Mouse (Mus musculus) gastrocnemius, postnatal 4 days (tissue): ENCODE data around the gene Elk3. TPM values are rescaled to one million over a fixed set of nuclear protein-coding genes. Genes with fewer than 3 reads are reported as not detected.

ENCODE experiments used
- DNase-seq, 2 experiments: peaks; one replicate each; pipeline ENCODE4 v3.0.0; 2021 to 2022; ENCODE audit warnings: low spot score in 2 of 2, mixed read lengths in 2 of 2
- total RNA-seq, 2 experiments: library from RNA; stranded (reverse); gene quantifications; 2 replicates each; pipeline ENCODE4 v1.2.3; 2021

The Elk3 gene
- total RNA-seq, 2 experiments from 2014 or later = 63.4 to 64.4 TPM

DNA sequence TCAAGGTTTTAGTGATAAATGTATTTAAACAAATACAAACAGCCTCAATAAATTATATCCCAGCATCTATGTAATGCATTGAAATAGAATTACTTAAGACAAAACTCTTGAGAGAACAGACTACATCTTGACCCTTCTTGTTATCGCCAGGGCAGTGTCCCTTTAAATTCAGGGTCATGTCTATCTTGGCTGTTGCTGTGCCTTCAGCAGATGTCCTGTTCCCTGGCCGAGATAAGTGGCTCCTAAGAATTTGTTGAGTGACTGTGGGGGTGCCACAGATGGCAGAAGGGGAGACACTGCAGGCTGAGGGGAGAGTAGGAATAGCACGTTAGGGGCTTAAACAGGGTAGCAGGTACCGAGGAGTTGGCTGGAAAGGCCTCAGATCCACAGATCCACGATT lies 22.3 kb upstream of the Elk3 start:
- DNase-seq = no peak

DNA sequence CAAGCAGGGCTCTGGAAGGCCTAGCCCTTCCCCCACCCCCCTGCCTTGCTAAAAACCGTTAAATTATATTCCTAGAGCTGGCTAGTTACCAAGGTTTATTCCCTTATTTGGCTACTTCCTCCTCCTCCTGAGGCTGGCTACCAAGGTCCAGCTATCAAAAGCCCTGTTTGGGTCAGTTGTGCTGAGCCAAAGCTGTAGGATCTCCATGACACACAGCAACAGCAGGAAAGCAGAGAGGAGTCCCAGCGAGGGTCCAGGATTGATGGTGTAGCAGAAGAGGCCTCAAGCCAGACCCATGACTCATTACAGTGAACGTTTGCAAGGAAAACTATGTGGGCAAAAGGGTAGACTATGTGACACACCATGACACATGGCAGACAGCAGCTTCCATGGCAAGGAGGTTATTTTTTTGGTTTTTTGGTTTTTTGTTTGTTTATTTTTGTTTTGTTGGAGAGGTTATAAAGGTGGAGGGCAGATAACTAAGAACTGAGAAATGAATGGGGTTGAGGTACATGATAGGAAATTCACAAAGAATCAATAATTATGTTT lies 21.4 kb upstream of the Elk3 start:
- DNase-seq = no peak

DNA sequence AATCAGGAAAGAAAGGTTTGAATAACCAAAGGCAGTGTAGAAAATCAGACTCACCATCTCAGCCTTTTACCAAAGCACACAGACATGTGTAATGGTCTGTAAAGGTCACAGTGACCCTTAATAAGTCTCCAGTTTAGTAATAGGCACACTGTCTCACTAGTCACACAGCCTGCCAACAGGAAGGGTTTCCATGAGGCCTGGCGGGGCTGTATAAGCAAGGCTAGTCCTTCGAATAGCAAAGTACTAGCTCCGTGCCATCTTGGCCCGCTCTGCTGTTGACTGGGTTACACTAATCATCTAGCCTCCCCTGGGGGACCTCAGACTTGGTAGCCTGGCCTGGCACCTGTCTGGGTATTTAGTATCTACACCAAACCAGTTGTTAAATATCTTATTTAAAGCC lies 20.6 kb upstream of the Elk3 start:
- DNase-seq = no peak

GRCm38 (mm10) chr10:93328321-93328720 lies 17.4 kb upstream of the Elk3 start:
- DNase-seq = no peak

- DNase-seq = no peak
These were observed 16.3 kb upstream of the Elk3 start for GRCm38 (mm10) chr10:93327187-93327586.

DNA sequence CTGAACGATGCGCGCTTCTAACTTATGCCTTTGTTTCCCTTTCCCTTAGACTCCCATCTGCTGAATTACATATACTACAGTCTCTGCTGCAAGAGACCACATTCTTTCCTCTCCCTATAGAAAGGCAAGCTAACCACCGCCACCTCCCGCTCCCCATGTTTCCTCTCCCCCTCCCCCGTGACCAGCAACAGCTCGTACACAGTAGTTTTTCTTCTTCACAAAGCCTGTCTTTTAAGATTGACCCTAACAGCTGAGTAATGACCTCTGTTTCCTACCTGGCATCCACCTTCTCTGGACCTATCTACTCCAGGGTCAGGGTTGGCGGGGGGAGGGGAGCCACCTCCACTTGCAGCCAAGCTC lies 15.8 kb upstream of the Elk3 start:
- DNase-seq = no peak

DNA sequence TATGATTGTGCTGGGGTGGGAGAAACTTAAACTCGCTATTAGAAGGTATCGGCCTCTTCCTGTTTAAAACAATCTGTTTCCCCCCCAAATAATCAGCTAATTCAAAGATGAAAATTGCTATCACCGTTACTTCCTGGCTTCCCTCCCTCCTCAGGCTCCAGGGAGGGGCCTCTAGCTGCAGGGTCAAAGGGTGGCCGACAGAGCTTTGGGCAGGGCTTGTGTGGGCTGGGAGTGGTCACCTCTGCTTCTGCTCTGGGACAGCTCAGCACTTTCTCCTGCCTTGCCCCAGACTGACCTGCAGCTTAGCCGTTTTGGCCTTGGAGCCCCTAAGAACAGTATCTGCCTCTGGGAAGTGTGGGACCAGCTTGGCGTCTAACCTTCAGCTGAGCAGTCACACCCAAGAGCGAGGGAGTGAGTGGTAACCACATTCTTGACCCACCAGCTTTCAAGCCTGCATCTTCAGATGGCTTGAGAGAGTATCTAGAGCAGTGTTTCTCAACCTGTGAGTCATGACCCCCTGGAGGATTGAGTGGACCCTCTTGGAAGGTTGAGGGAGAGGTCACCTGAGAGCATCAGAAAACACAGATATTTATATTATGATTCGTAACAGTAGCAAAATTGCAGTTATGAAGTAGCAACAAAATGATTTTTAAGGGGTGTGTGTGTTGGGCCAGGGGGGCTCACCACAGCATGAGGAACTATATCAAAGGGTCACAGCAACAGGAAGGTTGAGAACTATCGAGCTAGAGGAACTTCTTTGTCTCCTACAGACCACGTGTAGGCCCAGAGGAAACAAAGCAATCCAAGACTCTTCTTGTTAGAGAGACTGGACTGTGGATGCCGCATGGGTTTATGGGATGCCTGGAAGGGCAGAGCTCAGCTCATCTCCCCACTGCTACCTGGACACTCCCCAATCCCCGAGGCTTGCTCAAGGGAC lies 15.1 kb upstream of the Elk3 start:
- DNase-seq = peak in 1 of 2 experiments; percentile 16

GRCm38 (mm10) chr10:93325369-93325768 lies 14.4 kb upstream of the Elk3 start:
- DNase-seq = no peak

- DNase-seq = no peak
These were observed 13.5 kb upstream of the Elk3 start for GRCm38 (mm10) chr10:93324438-93324837.

DNA sequence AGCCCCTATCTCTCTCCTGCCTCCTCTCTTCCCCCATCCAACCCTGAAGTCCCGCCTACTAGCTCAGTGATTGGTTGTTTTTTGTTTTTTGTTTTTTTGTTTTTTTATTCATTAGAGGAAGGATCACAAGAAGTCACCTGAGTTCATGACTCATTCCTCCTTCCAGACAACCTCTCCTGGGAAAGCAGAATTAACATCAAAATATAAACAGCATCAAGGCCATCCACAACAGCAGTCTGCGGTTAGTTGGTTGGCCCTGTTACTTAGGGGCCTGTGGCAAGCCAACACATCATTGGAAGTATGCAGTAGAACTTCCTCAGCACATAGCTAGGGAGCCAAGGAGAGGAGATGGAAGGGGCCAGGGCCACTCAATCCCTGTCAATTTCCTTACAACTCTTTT lies 12.7 kb upstream of the Elk3 start:
- DNase-seq = no peak

DNA sequence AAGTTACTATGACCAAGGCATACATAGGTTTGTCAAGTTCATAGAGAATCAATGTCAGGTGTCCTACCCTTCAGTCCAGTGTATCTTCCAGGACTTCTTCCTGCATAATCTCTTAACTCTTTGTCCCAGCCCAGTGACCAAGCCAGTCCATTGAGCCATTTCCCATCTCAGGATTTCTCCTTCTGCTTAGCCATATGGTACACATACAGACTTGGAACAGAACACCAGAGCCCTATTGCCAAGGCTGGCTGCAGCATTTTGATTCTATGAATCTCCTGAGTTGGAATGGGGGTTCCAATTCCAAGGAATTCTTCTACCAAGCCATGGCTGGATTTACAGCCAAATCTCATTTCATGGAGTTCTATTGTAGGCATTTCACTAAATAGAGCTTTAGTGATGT lies 10.8 kb upstream of the Elk3 start:
- no peak for DNase-seq

- no peak for DNase-seq
These were observed 9.2 kb upstream of the Elk3 start for GRCm38 (mm10) chr10:93320148-93320547.

GRCm38 (mm10) chr10:93319526-93320063 lies 8.7 kb upstream of the Elk3 start:
- DNase-seq = no peak

- no peak for DNase-seq
These were observed 6.0 kb upstream of the Elk3 start for GRCm38 (mm10) chr10:93316909-93317308.

GRCm38 (mm10) chr10:93311576-93311975 lies 641 bp upstream of the Elk3 start:
- DNase-seq = no peak

DNA sequence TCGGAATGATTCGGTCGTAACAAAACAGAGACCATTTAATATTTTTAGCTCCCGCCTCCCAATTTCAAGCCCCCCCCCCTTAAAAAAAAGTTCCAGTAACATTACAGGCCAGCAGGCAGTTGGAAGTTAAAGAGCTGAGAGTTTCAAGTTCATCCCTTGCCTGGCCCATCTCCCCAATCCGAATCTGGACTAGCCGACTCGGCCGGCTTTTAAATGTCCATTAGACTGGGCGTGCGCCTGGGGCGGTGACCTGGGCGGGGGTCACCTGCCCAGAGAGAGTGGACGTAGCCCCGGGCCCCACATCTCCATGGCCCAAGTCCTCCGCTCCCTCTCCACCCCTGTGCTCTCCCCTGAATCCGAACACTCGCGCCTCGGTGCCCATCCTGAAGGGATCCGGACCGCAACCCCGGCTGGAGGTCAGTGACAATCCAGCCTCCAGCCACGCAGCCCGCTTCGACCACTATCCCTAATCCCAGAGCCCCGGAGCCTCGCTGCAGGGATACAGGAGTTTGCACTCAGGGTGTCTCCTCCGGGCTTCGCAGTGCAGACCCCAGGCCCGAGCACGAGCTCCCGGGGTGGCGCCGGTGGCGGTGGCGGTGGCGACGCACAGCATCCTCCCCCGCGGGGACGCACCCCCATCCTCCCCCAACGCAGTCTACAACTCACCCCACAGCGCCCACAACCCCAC lies 857 bp downstream of the Elk3 start:
- DNase-seq = peak; percentile 34 to 50

DNA sequence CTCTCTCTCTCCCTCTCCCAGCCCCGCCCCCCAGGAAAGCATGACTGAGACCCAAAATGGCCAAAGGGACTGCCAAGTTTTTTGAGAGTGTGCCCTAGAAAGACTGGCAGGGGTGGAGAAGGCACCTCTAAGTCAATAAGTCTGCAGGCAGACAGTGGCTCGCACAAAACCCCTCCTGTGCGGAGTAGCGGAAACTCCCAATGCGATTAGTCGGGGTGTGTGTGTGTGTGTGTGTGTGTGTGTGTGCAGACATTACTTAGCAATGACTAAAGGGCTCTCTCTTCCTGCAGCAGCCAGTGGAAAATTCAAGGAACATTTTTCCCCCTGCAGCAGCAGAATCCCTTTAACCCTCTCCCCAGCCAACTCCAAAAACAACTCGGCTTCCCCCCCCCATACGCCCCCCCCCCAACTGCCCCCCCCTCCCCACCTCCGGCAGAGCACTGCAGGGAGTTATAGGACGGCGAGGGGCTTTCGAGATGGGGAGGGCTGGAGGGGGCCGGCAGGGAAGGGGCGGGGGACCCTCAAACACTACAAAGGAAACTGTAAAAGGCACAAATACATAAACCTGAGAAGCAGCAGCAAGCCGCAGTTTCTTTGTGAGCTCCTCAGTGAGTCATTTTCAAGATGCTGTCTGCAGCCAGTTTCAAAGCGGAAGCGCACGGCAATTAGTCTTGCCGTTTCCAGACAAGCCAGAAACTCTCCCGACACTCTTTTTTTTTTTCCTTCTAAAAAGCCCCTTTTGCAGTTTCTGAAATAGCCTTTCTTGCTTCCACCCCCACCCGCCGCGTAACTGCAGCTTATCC lies 1.6 kb downstream of the Elk3 start:
- DNase-seq = peak in 1 of 2 experiments; percentile 51

- DNase-seq = no peak
These were observed 4.6 kb downstream of the Elk3 start for GRCm38 (mm10) chr10:93306367-93306766.

- DNase-seq = no peak
These were observed 5.0 kb downstream of the Elk3 start for GRCm38 (mm10) chr10:93305946-93306345.

DNA sequence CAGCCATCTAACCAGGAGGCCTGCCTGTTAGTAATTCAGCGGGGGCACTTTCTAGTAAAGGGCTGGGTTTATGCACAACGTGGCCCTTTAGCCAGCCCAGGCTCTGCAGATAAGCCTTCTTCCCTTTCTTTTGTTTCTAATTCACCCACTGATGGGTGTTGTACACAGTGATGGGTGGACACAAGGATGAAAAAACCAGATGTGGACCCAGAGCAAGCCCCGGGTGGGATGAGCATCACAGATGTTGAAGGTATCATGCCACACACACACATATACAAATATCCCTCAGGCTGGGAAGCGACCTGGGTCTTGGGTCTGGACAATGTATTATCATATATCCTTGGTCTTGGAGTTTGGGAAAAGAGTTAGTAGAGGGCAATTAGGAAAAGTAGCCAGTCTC lies 7.7 kb downstream of the Elk3 start:
- no peak for DNase-seq

DNA sequence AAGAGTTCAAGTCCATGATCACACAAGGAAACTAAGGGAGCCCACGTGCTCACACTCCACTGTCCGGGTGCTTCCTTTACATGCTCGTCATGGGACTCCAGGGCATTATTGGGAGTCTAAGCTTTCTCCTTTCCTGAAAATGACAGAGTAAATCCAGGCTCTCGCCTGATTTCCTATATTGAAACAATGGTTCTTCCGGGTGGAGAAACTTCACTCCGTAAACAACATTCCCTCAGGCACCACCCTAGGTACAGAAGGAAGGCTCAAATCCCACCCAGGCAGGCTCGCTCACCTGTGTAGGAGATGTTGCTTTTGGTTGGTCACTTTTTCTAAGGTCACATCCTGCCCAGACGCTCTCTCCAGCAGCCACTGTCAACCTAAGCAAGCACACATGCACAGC lies 9.1 kb downstream of the Elk3 start:
- no peak for DNase-seq
